Mouse (Mus musculus) stomach, postnatal 0 days (tissue): ENCODE data around the gene Hist1h2br.

Experiments
- CTCF ChIP-seq: IDR thresholded peaks from 2 replicates; pipeline ENCODE4 v1.5.1; 2016; ENCODE audit warnings: antibody characterized with exemption, low read depth, mild to moderate bottlenecking, moderate library complexity
- EP300 ChIP-seq: optimal IDR thresholded peaks from 2 replicates; pipeline ENCODE3; 2016; ENCODE audit warnings: antibody characterized with exemption

DNA sequence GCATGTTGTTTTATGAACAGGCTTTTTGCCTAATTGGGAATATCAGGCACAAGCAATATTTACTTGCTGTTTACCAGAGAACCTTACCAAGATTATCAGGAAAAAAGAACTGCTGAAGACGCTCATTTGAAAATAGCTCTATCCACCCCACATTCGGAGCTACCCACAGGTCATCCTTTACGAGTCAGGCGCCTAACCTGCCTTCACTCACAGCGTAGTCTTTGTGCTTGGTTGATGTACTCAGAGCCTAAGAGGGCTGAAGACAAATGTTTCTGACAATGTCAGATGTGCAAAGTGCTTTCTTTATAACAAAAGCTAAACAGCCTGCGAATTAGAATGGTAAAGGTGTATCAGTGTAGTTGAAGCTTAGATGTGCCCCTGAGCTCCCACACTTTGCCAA is 49.2 kb upstream of the Hist1h2br start:
- TF ChIP-seq CTCF (no peak), EP300 (no peak)
